Comparison of ENCODE assay signal across 8 mouse cellular contexts in the genomic region with DNA sequence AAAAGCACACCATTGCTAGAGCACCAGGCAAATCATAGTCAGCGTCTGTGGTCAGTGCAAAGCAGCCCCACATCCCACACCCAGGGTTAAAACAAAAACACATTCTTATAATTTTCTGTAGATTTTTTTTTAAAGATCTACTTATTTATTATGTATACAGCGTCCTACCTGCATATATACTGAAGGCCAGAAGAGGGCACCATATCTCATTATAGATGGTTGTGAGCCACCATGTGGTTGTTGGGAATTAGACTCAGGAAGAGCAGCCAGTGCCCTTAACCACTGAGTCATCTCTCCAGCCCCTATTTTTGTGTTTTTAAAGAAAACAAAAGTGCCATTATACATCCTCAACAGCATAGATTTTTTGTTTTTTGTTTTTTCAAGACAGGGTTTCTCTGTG. TPM values are rescaled to one million over a fixed set of nuclear protein-coding genes. Genes with fewer than 3 reads are reported as not detected.
DNase-seq lines count a peak whose midpoint lies in the region; ATAC-seq and TF ChIP-seq lines count a peak whose summit lies in the region.

No protein-coding gene starts in this region.

- H3K4me3 ChIP-seq in heart, adult 2 months = no peak overlapping the region
- no peak overlapping the region for H3K4me3 ChIP-seq in heart, embryonic 11.5 days (ENCODE audit: low read depth, low read length)
- no peak overlapping the region for H3K4me3 ChIP-seq in midbrain, embryonic 14.5 days (replicated peaks; ENCODE audit: low read depth, low read length)
- H3K4me3 ChIP-seq in midbrain, embryonic 10.5 days = no peak overlapping the region
- no peak overlapping the region for H3K4me3 ChIP-seq in midbrain, embryonic 13.5 days (replicated peaks)

- no peaks in the 10 kb centered on the region for H3K27me3 ChIP-seq in heart, adult 2 months (ENCODE audit: control insufficient read depth, insufficient read depth, low read length)
- H3K27me3 ChIP-seq in heart, embryonic 11.5 days (ENCODE audit: control insufficient read depth, insufficient read depth, low read length) = no peaks in the 10 kb centered on the region
- no peaks in the 10 kb centered on the region for H3K27me3 ChIP-seq in midbrain, embryonic 14.5 days (ENCODE audit: control insufficient read depth, insufficient read depth, low read length)
- H3K27me3 ChIP-seq in midbrain, embryonic 10.5 days (ENCODE audit: low read depth, poor library complexity, severe bottlenecking) = no peaks in the 10 kb centered on the region
- no peaks in the 10 kb centered on the region for H3K27me3 ChIP-seq in midbrain, embryonic 13.5 days

- no peak for TF ChIP-seq POLR2A in heart, adult 2 months (IDR thresholded peaks at IDR 0.05; ENCODE audit: insufficient read depth, low read depth, low read length)

- no peaks in the 10 kb centered on the region for H3K36me3 ChIP-seq in heart, adult 2 months (ENCODE audit: control insufficient read depth, insufficient read depth, low read length)
- no peaks in the 10 kb centered on the region for H3K36me3 ChIP-seq in heart, embryonic 11.5 days (ENCODE audit: control insufficient read depth, insufficient read depth, low read length)
- H3K36me3 ChIP-seq in midbrain, embryonic 14.5 days (ENCODE audit: control insufficient read depth, insufficient read depth, low read length) = no peaks in the 10 kb centered on the region
- no peaks in the 10 kb centered on the region for H3K36me3 ChIP-seq in midbrain, embryonic 10.5 days
- H3K36me3 ChIP-seq in midbrain, embryonic 13.5 days = no peaks in the 10 kb centered on the region

- 23% methylated on average over 2 of the region's 2 CpGs for WGBS in heart, adult 2 months
- WGBS in heart, embryonic 11.5 days (ENCODE audit: insufficient replicate concordance) = 36% methylated on average over 2 of the region's 2 CpGs
- WGBS in midbrain, embryonic 14.5 days = 34% methylated on average over 2 of the region's 2 CpGs
- whole genome bisulfite sequencing in midbrain, embryonic 10.5 days = 38% methylated on average over 2 of the region's 2 CpGs
- WGBS in midbrain, embryonic 13.5 days = 27% methylated on average over 2 of the region's 2 CpGs

- no peak for TF ChIP-seq EP300 in heart, adult 2 months (IDR thresholded peaks at IDR 0.05; ENCODE audit: insufficient read depth, low read depth, low read length)

- peak; percentile 92 for TF ChIP-seq CTCF in heart, adult 2 months (IDR thresholded peaks at IDR 0.05)

- H3K79me2 ChIP-seq in heart, adult 2 months (replicated peaks; ENCODE audit: control insufficient read depth, insufficient read depth, low read length) = no peaks in the 10 kb centered on the region

- intact Hi-C loops in heart, adult 2 months (cut with DNase I) = loop anchor here (1.0 to 2.0 kb wide), 2 partner anchors 34 to 142 kb away; no protein-coding TSS in a partner anchor

- ATAC-seq in heart, embryonic 11.5 days (replicated peaks; ENCODE audit: insufficient number of reproducible peaks, low FRiP score, low TSS enrichment) = no peak
- ATAC-seq in midbrain, embryonic 14.5 days (ENCODE audit: low FRiP score, low TSS enrichment) = no peak
- ATAC-seq in midbrain, embryonic 13.5 days = no peak

- H3K4me2 ChIP-seq in heart, embryonic 11.5 days = no peak overlapping the region
- no peak overlapping the region for H3K4me2 ChIP-seq in midbrain, embryonic 14.5 days (ENCODE audit: low read length)
- no peak overlapping the region for H3K4me2 ChIP-seq in midbrain, embryonic 13.5 days (replicated peaks)

- no peak for DNase-seq in heart, adult 2 months
- DNase-seq in midbrain, embryonic 14.5 days = peak; percentile 82
- no peak for DNase-seq in midbrain, embryonic 10.5 days (ENCODE audit: low spot score)
- DNase-seq in brain, adult 2 months (ENCODE audit: low read depth, low spot score) = peak; percentile 81
- DNase-seq in naive thymus-derived CD4-positive, alpha-beta T cell, adult 2 months (ENCODE audit: low read depth) = peak; percentile 78
- no peak for DNase-seq in frontal cortex, postnatal 25 days (ENCODE audit: low spot score in 2 of 2)

- no peak overlapping the region for H3K9ac ChIP-seq in heart, adult 2 months (ENCODE audit: low read depth, low read length)
- H3K9ac ChIP-seq in heart, embryonic 11.5 days (ENCODE audit: low read depth, low read length) = no peak overlapping the region
- H3K9ac ChIP-seq in midbrain, embryonic 14.5 days (replicated peaks; ENCODE audit: low read length) = no peak overlapping the region
- H3K9ac ChIP-seq in midbrain, embryonic 13.5 days (replicated peaks) = no peak overlapping the region

- H3K4me1 ChIP-seq in heart, adult 2 months (ENCODE audit: control insufficient read depth, insufficient read depth, low read length) = peaks cover 5% of the 10 kb centered on the region
- H3K4me1 ChIP-seq in heart, embryonic 11.5 days (ENCODE audit: control insufficient read depth, insufficient read depth, low read length) = peaks cover 10% of the 10 kb centered on the region
- H3K4me1 ChIP-seq in midbrain, embryonic 14.5 days (ENCODE audit: control insufficient read depth, insufficient read depth, low read length) = peaks cover 11% of the 10 kb centered on the region
- peaks cover 24% of the 10 kb centered on the region for H3K4me1 ChIP-seq in midbrain, embryonic 10.5 days
- peaks cover 17% of the 10 kb centered on the region for H3K4me1 ChIP-seq in midbrain, embryonic 13.5 days (replicated peaks)

- no peaks in the 10 kb centered on the region for H3K9me3 ChIP-seq in heart, embryonic 11.5 days (replicated peaks; ENCODE audit: control insufficient read depth, low read length)
- H3K9me3 ChIP-seq in midbrain, embryonic 14.5 days (ENCODE audit: control insufficient read depth, low read length) = no peaks in the 10 kb centered on the region
- H3K9me3 ChIP-seq in midbrain, embryonic 10.5 days (replicated peaks) = no peaks in the 10 kb centered on the region
- no peaks in the 10 kb centered on the region for H3K9me3 ChIP-seq in midbrain, embryonic 13.5 days

- no peak overlapping the region for H3K27ac ChIP-seq in heart, adult 2 months
- H3K27ac ChIP-seq in heart, embryonic 11.5 days (ENCODE audit: low read depth, low read length) = no peak overlapping the region
- no peak overlapping the region for H3K27ac ChIP-seq in midbrain, embryonic 14.5 days (replicated peaks; ENCODE audit: low read depth, low read length)
- no peak overlapping the region for H3K27ac ChIP-seq in midbrain, embryonic 10.5 days (replicated peaks)
- no peak overlapping the region for H3K27ac ChIP-seq in midbrain, embryonic 13.5 days

RNA-seq across cellular contexts. Expression of a gene that starts 4.4 kb away (rescaled TPM):
- total RNA-seq in heart, adult 2 months (2021) = 10 to 100 TPM; 21.9 to 26.6 TPM
- 45.1 TPM in 2 replicates for polyA plus RNA-seq in heart, adult 2 months (2012; rRNA removed)
- 5.4 and 7.1 TPM in 2 replicates for polyA plus RNA-seq in heart, embryonic 11.5 days (2014; fragmentation: Nextera tagmentation; extraction: Ambion mirVana)
- 15.1 and 15.6 TPM in 2 replicates for polyA plus RNA-seq in midbrain, embryonic 14.5 days (2014; fragmentation: Nextera tagmentation; extraction: Ambion mirVana)
- 6.0 and 8.3 TPM in 2 replicates for polyA plus RNA-seq in midbrain, embryonic 10.5 days (2016; fragmentation: Nextera tagmentation; extraction: Ambion mirVana)
- 14.4 and 15.1 TPM in 2 replicates for polyA plus RNA-seq in midbrain, embryonic 13.5 days (2015; fragmentation: Nextera tagmentation; extraction: Ambion mirVana)

RNA-seq across cellular contexts. Expression of a gene that starts 4.8 kb away (rescaled TPM):
- 10 to 100 TPM; 17.2 to 17.4 TPM for total RNA-seq in heart, adult 2 months (2021)
- 25.4 and 33.7 TPM in 2 replicates for polyA plus RNA-seq in heart, adult 2 months (2012; rRNA removed)
- polyA plus RNA-seq in heart, embryonic 11.5 days (2014; fragmentation: Nextera tagmentation; extraction: Ambion mirVana) = 8.2 and 9.1 TPM in 2 replicates
- polyA plus RNA-seq in midbrain, embryonic 14.5 days (2014; fragmentation: Nextera tagmentation; extraction: Ambion mirVana) = 17.7 and 20.4 TPM in 2 replicates
- polyA plus RNA-seq in midbrain, embryonic 10.5 days (2016; fragmentation: Nextera tagmentation; extraction: Ambion mirVana) = 6.0 and 6.3 TPM in 2 replicates
- 12.5 and 13.2 TPM in 2 replicates for polyA plus RNA-seq in midbrain, embryonic 13.5 days (2015; fragmentation: Nextera tagmentation; extraction: Ambion mirVana)

RNA-seq across cellular contexts. Expression of a gene that starts 35.3 kb away (rescaled TPM):
- total RNA-seq in heart, adult 2 months (2021) = 1 to 10 TPM; 2.8 to 3.6 TPM
- polyA plus RNA-seq in heart, adult 2 months (2012; rRNA removed) = 10.3 and 15.8 TPM in 2 replicates
- polyA plus RNA-seq in heart, embryonic 11.5 days (2014; fragmentation: Nextera tagmentation; extraction: Ambion mirVana) = 56.3 and 59.1 TPM in 2 replicates
- polyA plus RNA-seq in midbrain, embryonic 14.5 days (2014; fragmentation: Nextera tagmentation; extraction: Ambion mirVana) = 17.6 and 18.7 TPM in 2 replicates
- 36.8 and 41.9 TPM in 2 replicates for polyA plus RNA-seq in midbrain, embryonic 10.5 days (2016; fragmentation: Nextera tagmentation; extraction: Ambion mirVana)
- 18.9 and 19.0 TPM in 2 replicates for polyA plus RNA-seq in midbrain, embryonic 13.5 days (2015; fragmentation: Nextera tagmentation; extraction: Ambion mirVana)

RNA-seq across cellular contexts. Expression of a gene that starts 42.5 kb away (rescaled TPM):
- 10 to 100 TPM; 90.6 to 93.3 TPM for total RNA-seq in heart, adult 2 months (2021)
- polyA plus RNA-seq in heart, adult 2 months (2012; rRNA removed) = 87.4 and 119 TPM in 2 replicates
- polyA plus RNA-seq in heart, embryonic 11.5 days (2014; fragmentation: Nextera tagmentation; extraction: Ambion mirVana) = 30.0 and 33.4 TPM in 2 replicates
- polyA plus RNA-seq in midbrain, embryonic 14.5 days (2014; fragmentation: Nextera tagmentation; extraction: Ambion mirVana) = 23.2 and 28.1 TPM in 2 replicates
- polyA plus RNA-seq in midbrain, embryonic 10.5 days (2016; fragmentation: Nextera tagmentation; extraction: Ambion mirVana) = 16.9 and 18.6 TPM in 2 replicates
- polyA plus RNA-seq in midbrain, embryonic 13.5 days (2015; fragmentation: Nextera tagmentation; extraction: Ambion mirVana) = 12.1 and 13.8 TPM in 2 replicates

RNA-seq across cellular contexts. Expression of a gene that starts 49.5 kb away (rescaled TPM):
- total RNA-seq in heart, adult 2 months (2021) = 1 to 10 TPM; 5.1 to 5.4 TPM
- polyA plus RNA-seq in heart, adult 2 months (2012; rRNA removed) = 9.4 and 10.3 TPM in 2 replicates
- 41.2 and 43.4 TPM in 2 replicates for polyA plus RNA-seq in heart, embryonic 11.5 days (2014; fragmentation: Nextera tagmentation; extraction: Ambion mirVana)
- 52.8 and 54.8 TPM in 2 replicates for polyA plus RNA-seq in midbrain, embryonic 14.5 days (2014; fragmentation: Nextera tagmentation; extraction: Ambion mirVana)
- 88.5 and 89.0 TPM in 2 replicates for polyA plus RNA-seq in midbrain, embryonic 10.5 days (2016; fragmentation: Nextera tagmentation; extraction: Ambion mirVana)
- polyA plus RNA-seq in midbrain, embryonic 13.5 days (2015; fragmentation: Nextera tagmentation; extraction: Ambion mirVana) = 59.9 and 60.0 TPM in 2 replicates

Comparison
In these comparisons a context has a peak if more than half of its experiments do, and no peak if none do; other contexts are left out.
1. DNase-seq: peak in midbrain, embryonic 14.5 days (single experiment), brain, adult 2 months (single experiment) and naive thymus-derived CD4-positive, alpha-beta T cell, adult 2 months (single experiment); none in heart, adult 2 months (0 of 2), midbrain, embryonic 10.5 days (single experiment) and frontal cortex, postnatal 25 days (0 of 2).